Mouse (Mus musculus) C2C12 (cell line): ENCODE data around the gene Pet100. TPM values are rescaled to one million over a fixed set of nuclear protein-coding genes. Genes with fewer than 3 reads are reported as not detected.

Experiments
- H3K27me3 ChIP-seq: one replicate; pipeline ENCODE4 v1.6.1; 2011; ENCODE audit not compliant: control insufficient read depth, insufficient read depth, insufficient read length
- H3K36me3 ChIP-seq: one replicate; pipeline ENCODE4 v1.6.1; 2011; ENCODE audit not compliant: control insufficient read depth, insufficient read depth
- H3K4me3 ChIP-seq: one replicate; pipeline ENCODE4 v1.5.1; 2011; ENCODE audit warnings: mild to moderate bottlenecking, control low read depth; ENCODE audit not compliant: poor library complexity, insufficient read depth, severe bottlenecking
- H3K79me2 ChIP-seq: one replicate; pipeline ENCODE4 v1.6.1; 2011; ENCODE audit not compliant: control insufficient read depth, insufficient read depth
- H3K79me3 ChIP-seq: one replicate; pipeline ENCODE4 v1.6.1; 2011; ENCODE audit warnings: low read depth, control low read depth
- H3ac ChIP-seq: one replicate; pipeline ENCODE3; 2011; ENCODE audit warnings: low read depth; ENCODE audit not compliant: control insufficient read depth, insufficient read length
- CEBPB ChIP-seq: IDR thresholded peaks from one replicate; pipeline ENCODE4 v1.6.1; 2011; ENCODE audit warnings: low read depth, mild to moderate bottlenecking, control low read depth, moderate library complexity
- CTCF ChIP-seq: IDR thresholded peaks from one replicate; pipeline ENCODE4 v1.5.1; 2011; ENCODE audit not compliant: control insufficient read depth, insufficient read depth, insufficient read length
- FOSL1 ChIP-seq: IDR thresholded peaks from one replicate; pipeline ENCODE4 v1.8.0; 2011; ENCODE audit warnings: mild to moderate bottlenecking, low read length; ENCODE audit not compliant: poor library complexity, insufficient read depth, severe bottlenecking
- MAX ChIP-seq: IDR thresholded peaks from one replicate; pipeline ENCODE4 v1.6.1; 2011; ENCODE audit warnings: mild to moderate bottlenecking, control low read depth
- MYOD1 ChIP-seq: IDR thresholded peaks from one replicate; pipeline ENCODE4 v1.6.1; 2011; ENCODE audit warnings: low read depth; ENCODE audit not compliant: control insufficient read depth, insufficient read length
- MYOG ChIP-seq: IDR thresholded peaks from one replicate; pipeline ENCODE4 v1.6.1; 2011; ENCODE audit not compliant: control insufficient read depth, insufficient read length; ENCODE audit errors: extremely low read depth
- USF1 ChIP-seq: IDR thresholded peaks from one replicate; pipeline ENCODE4 v1.6.1; 2011; ENCODE audit warnings: low read depth, mild to moderate bottlenecking, control low read depth, moderate library complexity
- polyA plus RNA-seq: library from polyadenylated mRNA; unstranded; fragments of >200 nt; fragmentation: generic; extraction: Trizol; gene quantifications from one replicate; pipeline ENCODE4 v1.2.1, GENCODE M21; 2012; ENCODE audit warnings: missing spikeins

The Pet100 gene
- polyA plus RNA-seq, 1 experiment = 55.4 TPM

- peaks cover 22% of the 10 kb centered on the region for H3K27me3 ChIP-seq
- no peaks in the 10 kb centered on the region for H3K79me3 ChIP-seq
- H3K4me3 ChIP-seq = no peak overlapping the region
- TF ChIP-seq MAX (no peak), FOSL1 (no peak), CTCF (no peak), MYOD1 (no peak), CEBPB (no peak), MYOG (no peak), USF1 (no peak)
- no peak overlapping the region for H3ac ChIP-seq
- H3K36me3 ChIP-seq = no peaks in the 10 kb centered on the region
- H3K79me2 ChIP-seq = no peaks in the 10 kb centered on the region
Observed at GRCm38 (mm10) chr8:3647561-3647960, 26.2 kb downstream of the Pet100 start.

- peaks cover 22% of the 10 kb centered on the region for H3K27me3 ChIP-seq
- H3K79me3 ChIP-seq = no peaks in the 10 kb centered on the region
- TF ChIP-seq USF1 (no peak), MYOG (no peak)
- H3ac ChIP-seq = no peak overlapping the region
- H3K4me3 ChIP-seq = no peak overlapping the region
- no peaks in the 10 kb centered on the region for H3K36me3 ChIP-seq
- H3K79me2 ChIP-seq = no peaks in the 10 kb centered on the region
Observed at GRCm38 (mm10) chr8:3648268-3648667, 26.9 kb downstream of the Pet100 start.

GRCm38 (mm10) chr8:3648990-3649389 is 27.6 kb downstream of the Pet100 start:
- Histone ChIP-seq H3K27me3 (peaks cover 22% of the 10 kb centered on the region), H3K79me3 (no peaks in the 10 kb centered on the region), H3K36me3 (no peaks in the 10 kb centered on the region), H3ac (no peak overlapping the region), H3K79me2 (no peaks in the 10 kb centered on the region), H3K4me3 (no peak overlapping the region)
- TF ChIP-seq CEBPB (no peak), MYOG (no peak), CTCF (no peak), MAX (no peak), USF1 (no peak), MYOD1 (no peak)

GRCm38 (mm10) chr8:3652845-3653244 is 31.5 kb downstream of the Pet100 start:
- TF ChIP-seq FOSL1 = no peak
- TF ChIP-seq MAX = no peak
- TF ChIP-seq CEBPB = no peak
- TF ChIP-seq MYOD1 = no peak
- TF ChIP-seq USF1 = no peak
- no peak for TF ChIP-seq MYOG

GRCm38 (mm10) chr8:3654726-3655508 is 33.6 kb downstream of the Pet100 start:
- H3K79me3 ChIP-seq = no peaks in the 10 kb centered on the region
- peaks cover 37% of the 10 kb centered on the region for H3K27me3 ChIP-seq
- no peak overlapping the region for H3K4me3 ChIP-seq
- no peaks in the 10 kb centered on the region for H3K36me3 ChIP-seq
- no peaks in the 10 kb centered on the region for H3K79me2 ChIP-seq
- no peak overlapping the region for H3ac ChIP-seq
- TF ChIP-seq MAX (no peak), CEBPB (no peak), FOSL1 (no peak), CTCF (no peak), MYOG (no peak), MYOD1 (no peak), USF1 (no peak)

More at GRCm38 (mm10) chr8:3652845-3653244, 31.5 kb downstream of the Pet100 start:
- no peaks in the 10 kb centered on the region for H3K36me3 ChIP-seq
- H3K79me3 ChIP-seq = no peaks in the 10 kb centered on the region
- H3K4me3 ChIP-seq = no peak overlapping the region
- H3K79me2 ChIP-seq = no peaks in the 10 kb centered on the region
- no peak overlapping the region for H3ac ChIP-seq
- peaks cover 41% of the 10 kb centered on the region for H3K27me3 ChIP-seq

- no peaks in the 10 kb centered on the region for H3K36me3 ChIP-seq
- peaks cover 32% of the 10 kb centered on the region for H3K27me3 ChIP-seq
- no peak within 1 kb of the TSS for H3ac ChIP-seq
- no peaks in the 10 kb centered on the region for H3K79me3 ChIP-seq
- H3K4me3 ChIP-seq = no peak within 1 kb of the TSS
- TF ChIP-seq MYOD1 = no peak
- no peak for TF ChIP-seq USF1
- no peak for TF ChIP-seq CEBPB
- TF ChIP-seq FOSL1 = no peak
- no peak for TF ChIP-seq MYOG
- TF ChIP-seq MAX = no peak
- no peak for TF ChIP-seq CTCF
- H3K79me2 ChIP-seq = no peaks in the 10 kb centered on the region
Observed at GRCm38 (mm10) chr8:3655526-3655925, 34.2 kb downstream of the Pet100 start, which contains the start of gene Retn. Gene Retn, plus strand, starts transcription at chr8:3655770.
